In genomic region chr8:109865536-109865935, GRCm38 (mm10) we compare ENCODE assay signal across 12 mouse cellular contexts. TPM values are rescaled to one million over a fixed set of nuclear protein-coding genes. Genes with fewer than 3 reads are reported as not detected.
DNase-seq lines count a peak whose midpoint lies in the region; ATAC-seq and TF ChIP-seq lines count a peak whose summit lies in the region.
"Had no signal": no experiment of that assay in that cellular context is flagged by ENCODE, and none has a peak within 500 bp of the region (broad histone marks: within the 10 kb centered on the region; RNA-seq: fewer than 3 reads in every experiment).

No protein-coding gene starts in this region.

- H3K27me3 ChIP-seq in lung, embryonic 14.5 days (ENCODE audit: insufficient read depth, low read length): no peaks in the 10 kb centered on the region
- H3K27me3 ChIP-seq in liver, embryonic 15.5 days: no peaks in the 10 kb centered on the region

- DNase-seq in cerebellum, adult 9-10 months: peak; percentile 41
- no peak for DNase-seq in cerebellum, adult 8-10 months
- no peak for DNase-seq in lung, embryonic 14.5 days
- DNase-seq in lung, postnatal 4 days: no peak
- peak; percentile 26 to 57 for DNase-seq in frontal cortex, postnatal 36 days (ENCODE audit: low spot score in 2 of 2)
- no peak for DNase-seq in adrenal gland, postnatal 4 days (ENCODE audit: low spot score in 2 of 2)
- DNase-seq: cerebellum, postnatal 10 days; heart, postnatal 36 days; lung, postnatal 14 days had no signal

- ATAC-seq in lung, embryonic 14.5 days (ENCODE audit: insufficient read depth): no peak
- ATAC-seq in liver, embryonic 15.5 days (ENCODE audit: insufficient read depth): no peak
- ATAC-seq in activated CD4-positive, CD25-positive, alpha-beta regulatory T cell, adult 4 months: no peak
- ATAC-seq: inflammation-experienced regulatory T-cells, adult 6 months had no signal

- no peak overlapping the region for H3K4me2 ChIP-seq in lung, embryonic 14.5 days
- H3K4me2 ChIP-seq in liver, embryonic 15.5 days: peak overlapping the region; percentile 88

- no peaks in the 10 kb centered on the region; the same call in 1 of the 2 replicates for H3K4me1 ChIP-seq in lung, embryonic 14.5 days (ENCODE audit: insufficient read depth)
- peaks cover 69% of the 10 kb centered on the region for H3K4me1 ChIP-seq in liver, embryonic 15.5 days (replicated peaks)

- no peak overlapping the region for H3K4me3 ChIP-seq in lung, embryonic 14.5 days (ENCODE audit: low read depth, low read length)
- peak overlapping the region; percentile 100 for H3K4me3 ChIP-seq in liver, embryonic 15.5 days (replicated peaks)

- TF ChIP-seq CTCF in lung, embryonic 14.5 days (IDR thresholded peaks at IDR 0.05; ENCODE audit: low read depth): no peak

- H3K9me3 ChIP-seq in lung, embryonic 14.5 days (ENCODE audit: low read depth, low read length): no peaks in the 10 kb centered on the region
- no peaks in the 10 kb centered on the region for H3K9me3 ChIP-seq in liver, embryonic 15.5 days (replicated peaks)

- peaks cover 35% of the 10 kb centered on the region for H3K36me3 ChIP-seq in lung, embryonic 14.5 days (ENCODE audit: insufficient read depth)
- H3K36me3 ChIP-seq in liver, embryonic 15.5 days (replicated peaks): peaks cover 29% of the 10 kb centered on the region

- WGBS in lung, embryonic 14.5 days: 69% methylated on average over 4 of the region's 4 CpGs
- 31% methylated on average over 4 of the region's 4 CpGs for WGBS in liver, embryonic 15.5 days (ENCODE audit: insufficient replicate concordance)

- H3K9ac ChIP-seq in lung, embryonic 14.5 days: no peak overlapping the region
- H3K9ac ChIP-seq in liver, embryonic 15.5 days: peak overlapping the region; percentile 45

- peak overlapping the region; percentile 46; the same call in 1 of the 2 replicates for H3K27ac ChIP-seq in lung, embryonic 14.5 days (ENCODE audit: low read depth)
- peak overlapping the region; percentile 98 for H3K27ac ChIP-seq in liver, embryonic 15.5 days (replicated peaks)

RNA-seq across cellular contexts. Expression of gene Phlpp2, which starts 2.8 kb away (rescaled TPM):
- polyA plus RNA-seq in lung, embryonic 14.5 days (2014; fragmentation: Nextera tagmentation; extraction: Ambion mirVana): 3.8 and 4.4 TPM in 2 replicates
- polyA plus RNA-seq in liver, embryonic 15.5 days (2015; fragmentation: Nextera tagmentation; extraction: Ambion mirVana): 3.2 and 3.7 TPM in 2 replicates
- polyA plus RNA-seq in activated CD4-positive, CD25-positive, alpha-beta regulatory T cell, adult 4 months (2017; shearing (Covaris generic)): 1 to 10 TPM; 1.0 to 1.3 TPM
- total RNA-seq in adrenal gland, postnatal 4 days (2021): 10 to 100 TPM; 11.3 to 12.2 TPM

Comparison
In these comparisons a context has a peak if more than half of its experiments do, and no peak if none do; other contexts are left out.
1. DNase-seq: peak in cerebellum, adult 9-10 months (single experiment) and frontal cortex, postnatal 36 days (2 of 2); none in cerebellum, adult 8-10 months (single experiment), lung, embryonic 14.5 days (single experiment), lung, postnatal 4 days (0 of 2) and adrenal gland, postnatal 4 days (0 of 2).